Mouse (Mus musculus) layer of hippocampus, postnatal 36 days (tissue): Measurements from ENCODE around the gene Adh4. TPM values are rescaled to one million over a fixed set of nuclear protein-coding genes. Genes with fewer than 3 reads are reported as not detected.
"Not testable (repeated sequence)": the region's sequence is repeated elsewhere in the genome, so short reads cannot be mapped to it uniquely, and the experiment has no call there.

Experiments
- DNase-seq, 2 experiments: peaks; one replicate each; pipeline ENCODE4 v3.0.0; 2022
- total RNA-seq, 2 experiments: library from RNA; stranded (reverse); gene quantifications; 2 replicates each; pipeline ENCODE4 v1.2.3; 2021

The Adh4 gene
- total RNA-seq, 2 experiments from 2014 or later: not detected

DNA sequence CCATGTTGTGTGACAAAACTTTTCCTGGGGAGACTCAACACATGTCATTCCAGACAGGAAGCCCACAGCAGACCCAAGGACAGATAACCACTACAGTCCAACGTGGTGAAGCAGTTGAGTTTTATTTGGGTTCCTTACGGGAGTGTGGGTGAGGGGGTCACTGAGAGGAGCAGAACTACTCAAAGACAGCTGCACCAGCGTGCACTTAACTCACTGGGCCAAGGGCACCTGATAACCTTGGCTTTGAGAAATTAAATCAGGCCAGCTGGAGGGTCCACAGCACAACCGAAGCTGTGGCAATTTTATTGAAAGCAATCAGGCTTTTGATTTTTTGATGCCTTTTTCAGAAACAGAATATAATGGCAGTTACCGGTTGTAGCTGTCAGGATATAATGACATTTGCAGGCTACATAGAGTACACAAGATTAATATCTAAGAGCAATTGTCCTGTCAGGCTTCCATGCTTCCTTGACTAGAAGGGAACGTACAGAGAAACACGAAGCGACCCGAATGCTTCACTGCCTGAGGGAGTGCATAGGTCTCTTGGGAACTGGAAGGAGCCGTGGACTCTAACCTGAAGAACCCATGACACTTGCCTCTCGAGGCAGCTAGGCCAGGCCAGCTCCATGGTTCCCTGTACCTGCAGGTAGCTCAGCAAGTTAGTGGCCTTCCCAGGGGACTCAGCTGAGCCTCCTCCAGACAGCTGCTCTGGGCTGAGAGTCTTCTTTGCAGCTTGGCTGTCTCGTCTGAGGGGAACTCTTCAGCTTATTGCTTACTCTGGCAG is 33.0 kb downstream of the Adh4 start:
- DNase-seq: no peak

DNA sequence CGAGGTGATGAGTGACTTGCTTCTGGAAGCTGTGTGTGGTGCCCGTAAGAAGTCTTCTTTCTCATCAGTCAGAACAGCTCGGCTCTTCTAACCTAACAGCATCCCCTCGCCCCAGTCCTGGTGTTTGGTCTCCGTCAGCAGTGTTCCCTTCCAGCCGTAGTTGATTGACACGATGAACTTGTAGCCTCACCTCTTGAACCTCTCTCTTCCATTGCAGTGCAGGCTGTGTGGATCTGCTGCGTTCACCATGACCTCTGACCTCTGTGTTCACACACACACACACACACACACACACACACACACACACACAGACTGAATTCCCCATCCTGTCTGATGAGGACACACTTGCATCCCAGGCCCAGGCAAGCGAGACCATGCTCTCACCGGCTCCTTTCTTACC is 36.9 kb downstream of the Adh4 start:
- DNase-seq: no peak

DNA sequence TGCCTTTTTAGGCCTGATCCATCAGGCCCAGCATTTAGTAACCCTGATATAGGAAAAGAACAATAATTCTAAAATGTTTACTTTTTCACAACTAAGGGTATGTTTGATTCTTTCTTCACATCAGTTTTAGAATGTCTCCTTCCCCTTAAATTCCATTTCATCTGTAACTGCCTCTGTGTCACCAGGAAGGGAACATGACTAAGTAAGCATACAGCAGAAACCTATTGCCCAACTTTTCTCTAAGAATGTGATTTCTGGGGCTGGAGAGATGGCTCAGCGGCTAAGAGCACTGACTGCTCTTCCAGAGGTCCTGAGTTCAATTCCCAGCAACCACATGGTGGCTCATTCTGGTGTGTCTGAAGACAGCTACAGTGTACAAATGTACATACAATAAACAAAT is 39.0 kb downstream of the Adh4 start:
- DNase-seq: no peak

DNA sequence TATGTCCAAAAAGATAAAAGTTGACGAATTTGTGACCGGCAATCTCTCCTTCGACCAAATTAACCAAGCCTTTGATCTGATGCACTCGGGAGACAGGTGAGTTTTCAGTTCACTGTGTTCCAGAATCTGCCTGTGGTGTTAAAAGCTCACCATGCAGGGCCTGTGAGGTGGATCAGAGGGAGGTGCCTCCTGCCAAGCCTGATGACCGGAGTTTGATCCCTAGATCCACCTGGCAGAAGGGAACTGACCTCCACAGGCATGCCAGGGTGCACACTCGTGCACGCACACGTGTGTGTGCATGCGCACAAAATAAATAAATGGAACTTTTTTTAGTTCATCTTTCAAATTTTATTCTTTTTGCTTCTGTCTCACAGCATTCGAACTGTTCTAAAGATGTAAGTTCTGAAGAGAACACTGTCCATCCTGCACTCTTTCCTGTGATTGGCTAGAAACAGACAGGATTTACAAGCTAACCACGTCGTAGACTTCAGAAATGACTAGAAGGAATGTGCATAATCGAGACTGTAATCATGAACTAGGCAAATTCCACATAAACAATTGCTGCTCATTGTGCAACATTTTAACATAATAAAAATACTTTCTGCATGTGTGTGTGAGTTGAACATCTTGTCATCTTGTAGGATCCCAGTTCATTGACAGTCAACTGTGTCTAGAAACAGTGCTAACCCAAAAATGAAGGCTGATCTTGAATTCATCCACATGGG is 39.6 kb downstream of the Adh4 start:
- no peak for DNase-seq

DNA sequence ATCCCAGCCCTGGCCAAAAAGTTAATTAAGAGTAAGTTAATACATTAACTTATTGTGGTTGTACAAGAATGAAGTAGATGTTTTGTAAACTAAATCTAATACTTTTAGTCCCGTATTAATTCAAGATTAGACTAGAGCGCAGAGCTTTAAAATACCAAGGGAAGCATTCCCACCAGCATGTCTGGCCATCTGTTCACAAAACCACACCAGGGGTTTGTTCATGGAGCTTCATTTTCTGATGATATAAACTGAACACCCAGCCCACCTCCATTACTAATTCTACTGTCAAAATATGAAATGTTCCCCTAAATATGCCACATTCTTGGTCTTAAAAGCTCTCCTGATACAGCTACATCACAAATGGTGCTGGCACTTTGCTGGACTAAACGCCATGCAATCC is 43.2 kb downstream of the Adh4 start:
- peak in 1 of 2 experiments; percentile 49 for DNase-seq

DNA sequence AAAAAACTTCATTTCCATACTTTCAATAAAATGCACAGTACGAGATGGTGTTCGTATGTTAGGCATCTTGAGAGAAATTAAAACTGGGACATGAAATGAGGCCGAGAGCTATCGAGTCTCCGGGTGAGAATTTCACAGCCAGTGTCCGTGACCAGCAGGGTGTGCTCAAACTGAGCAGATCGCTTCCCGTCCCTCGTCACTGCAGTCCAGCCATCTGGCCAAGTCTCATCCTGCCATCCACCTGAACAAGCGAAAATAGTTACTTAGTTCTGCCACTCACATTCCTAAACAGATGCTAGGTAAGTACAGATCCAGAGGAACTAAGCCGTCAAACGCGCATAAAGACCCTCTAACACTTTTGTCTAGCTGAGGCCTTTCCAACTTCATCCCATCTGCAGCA is 45.0 kb downstream of the Adh4 start:
- no peak for DNase-seq

DNA sequence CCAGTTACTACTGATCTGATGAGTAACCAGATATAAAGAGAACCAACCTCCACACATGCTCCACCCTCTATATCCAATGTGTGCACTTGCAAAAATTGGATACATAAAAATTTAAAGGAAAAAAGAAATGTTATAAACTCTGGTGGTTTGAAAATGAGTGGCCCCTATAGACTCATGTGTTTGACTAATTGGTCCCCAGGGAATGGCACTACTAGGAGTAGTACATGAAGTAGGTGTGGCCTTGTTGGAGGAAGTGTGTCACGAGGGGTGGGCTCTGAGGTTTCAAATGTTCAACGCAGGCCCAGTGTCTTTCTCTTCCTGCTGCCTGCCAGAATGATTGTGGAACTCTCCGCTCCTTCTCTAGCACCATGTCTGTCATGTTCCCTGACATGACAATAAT is 46.6 kb downstream of the Adh4 start:
- no peak for DNase-seq

DNA sequence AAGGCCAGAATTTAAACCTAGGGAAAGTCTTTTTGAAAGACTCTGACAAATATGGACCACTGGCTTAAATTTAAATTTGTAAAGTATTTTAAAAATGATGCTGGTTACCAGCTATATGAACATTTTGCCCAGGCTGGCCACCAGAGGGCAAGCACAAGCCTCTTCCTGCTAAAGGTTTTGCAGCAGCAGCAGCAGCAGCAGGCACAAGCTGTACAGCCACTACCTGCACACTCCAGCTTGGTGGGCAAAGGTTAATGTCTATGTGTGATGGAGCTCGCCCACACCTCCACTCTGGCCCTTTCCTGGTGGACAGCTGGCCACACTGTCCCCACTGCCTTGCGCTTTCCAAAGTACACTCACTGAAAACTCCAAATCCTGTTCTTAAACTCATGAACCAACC is 47.9 kb downstream of the Adh4 start:
- no peak for DNase-seq

DNA sequence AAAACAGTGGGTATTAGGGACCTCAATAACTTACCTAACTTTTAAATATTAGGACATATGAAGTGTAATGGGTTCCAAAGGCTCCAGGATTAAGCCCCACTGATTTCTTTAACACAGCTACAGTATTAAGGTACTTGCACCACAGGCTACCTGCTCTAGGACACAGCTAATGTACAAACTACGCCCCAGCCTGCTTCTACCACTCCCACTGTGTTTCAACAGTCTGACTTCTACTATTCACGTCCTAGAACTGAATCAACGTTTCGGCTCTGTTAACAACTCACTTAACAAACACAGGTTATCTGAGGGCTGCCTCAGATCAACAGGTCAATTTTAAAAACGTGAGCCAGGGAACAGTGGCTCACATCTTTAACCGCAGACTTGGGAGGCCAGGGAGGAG is 48.5 kb downstream of the Adh4 start:
- no peak for DNase-seq

DNA sequence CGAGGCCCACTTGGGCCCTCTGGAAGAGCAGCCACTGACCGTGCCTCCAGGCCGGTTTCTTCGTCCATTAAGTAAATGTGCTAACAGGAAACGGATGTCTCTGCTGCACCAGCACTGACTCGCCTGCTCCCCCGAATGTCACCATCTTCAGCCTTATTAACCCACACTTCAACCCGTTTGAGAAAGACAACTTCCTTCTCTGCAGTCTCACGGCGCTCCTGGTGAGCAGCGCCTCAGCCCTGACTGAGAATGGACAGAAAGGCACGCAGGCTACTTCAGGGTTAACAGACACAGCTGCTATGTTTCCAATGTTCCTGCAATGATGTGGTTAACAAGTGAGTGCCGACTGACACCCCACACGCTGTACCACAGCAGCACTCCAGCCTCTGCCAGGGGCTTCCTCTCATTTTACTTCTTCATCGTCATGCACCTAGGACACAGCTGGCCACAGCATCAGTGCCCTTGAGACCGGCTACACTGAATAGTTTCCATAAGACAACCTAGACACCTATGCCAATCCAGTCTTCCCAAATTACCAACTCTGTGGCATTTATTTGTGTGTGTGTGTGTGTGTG is 49.4 kb downstream of the Adh4 start:
- DNase-seq: no peak

DNA sequence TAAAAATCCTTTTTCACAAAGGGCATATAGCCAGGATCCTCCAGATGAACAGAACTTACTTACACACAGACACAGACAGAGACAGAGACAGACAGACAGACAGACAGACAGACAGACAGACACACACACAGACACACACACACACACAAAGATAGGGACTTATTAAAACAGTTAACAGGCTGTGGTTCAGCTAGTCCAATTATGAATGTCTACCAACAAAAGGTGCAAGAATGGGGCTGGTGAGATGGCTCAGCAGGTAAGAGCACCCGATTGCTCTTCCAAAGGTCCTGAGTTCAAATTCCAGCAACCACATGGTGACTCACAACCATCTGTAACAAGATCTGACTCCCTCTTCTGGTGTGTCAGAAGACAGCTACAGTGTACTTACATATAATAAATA is 51.4 kb downstream of the Adh4 start:
- not testable (repeated sequence) for DNase-seq

DNA sequence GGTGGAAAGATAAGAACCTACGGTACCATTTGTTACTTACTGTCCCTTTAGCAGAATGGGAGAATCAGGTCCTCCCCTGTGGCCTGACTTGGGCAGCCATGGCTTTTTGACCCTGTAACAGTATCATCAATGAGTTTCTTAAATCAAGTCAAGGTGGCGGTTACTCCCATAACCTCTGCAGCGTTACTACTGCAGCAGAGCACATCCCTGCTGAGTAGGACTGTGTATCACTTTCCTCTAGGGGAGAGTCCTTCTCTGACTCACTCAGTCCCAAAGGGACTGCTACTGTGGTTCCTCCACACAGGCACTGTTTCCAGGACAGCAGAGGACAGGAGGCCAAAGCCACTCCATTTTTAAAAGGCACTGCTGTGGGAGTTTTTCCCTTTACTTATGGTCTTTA is 55.8 kb downstream of the Adh4 start:
- DNase-seq: no peak

DNA sequence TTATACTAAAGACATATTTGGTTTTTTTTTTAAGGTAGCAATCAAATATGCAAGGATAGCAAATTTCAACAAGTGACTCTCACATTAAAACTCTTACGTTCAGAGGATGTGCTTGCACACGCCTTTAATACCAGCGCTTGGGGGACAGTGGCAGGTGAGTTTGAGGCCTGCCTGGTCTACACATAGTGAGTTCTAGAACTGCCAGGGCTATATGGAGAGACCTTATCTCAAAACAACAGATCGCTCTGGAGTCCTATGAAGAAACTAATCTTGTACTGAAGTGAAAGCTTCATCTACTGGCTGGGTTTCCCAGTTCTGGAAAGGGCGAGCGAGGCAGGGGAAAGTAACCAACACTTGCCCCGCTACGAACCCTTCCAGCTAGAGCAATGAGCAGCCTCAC is 64.2 kb downstream of the Adh4 start:
- no peak for DNase-seq

Other genes starting within 250 kb of the Adh4 start
- gene 4930579F01Rik, start 221.6 kb upstream of the Adh4 start, total RNA-seq: not detected
- under 1 TPM in 1 of 2 experiments, not detected in 1; 0.10 TPM for gene Adh7, start 197.7 kb upstream of the Adh4 start, total RNA-seq
- under 1 TPM; 0.45 to 0.68 TPM for gene Adh1, start 154.5 kb upstream of the Adh4 start, total RNA-seq
- not detected for gene Adh6a, start 102.2 kb upstream of the Adh4 start, total RNA-seq
- gene Adh6b, start 73.7 kb upstream of the Adh4 start, total RNA-seq: not detected
- 10 to 100 TPM; 65.7 to 69.8 TPM for gene Adh5, start 27.6 kb downstream of the Adh4 start, total RNA-seq
- gene Metap1, start 74.0 kb downstream of the Adh4 start, total RNA-seq: 10 to 100 TPM; 45.6 to 50.6 TPM
- gene Eif4e, start 110.7 kb downstream of the Adh4 start, total RNA-seq: 100 to 1,000 TPM; 186 to 189 TPM